Mouse (Mus musculus) kidney, postnatal 14 days (tissue): ENCODE results near the gene Ephx4.

ENCODE experiments used
- DNase-seq: peaks from one replicate; pipeline ENCODE4 v3.0.0; 2022; ENCODE audit warnings: mixed read lengths

The Ephx4 gene

GRCm38 (mm10) chr5:107436185-107436584 lies 33.6 kb downstream of the Ephx4 start:
- no peak for DNase-seq

DNA sequence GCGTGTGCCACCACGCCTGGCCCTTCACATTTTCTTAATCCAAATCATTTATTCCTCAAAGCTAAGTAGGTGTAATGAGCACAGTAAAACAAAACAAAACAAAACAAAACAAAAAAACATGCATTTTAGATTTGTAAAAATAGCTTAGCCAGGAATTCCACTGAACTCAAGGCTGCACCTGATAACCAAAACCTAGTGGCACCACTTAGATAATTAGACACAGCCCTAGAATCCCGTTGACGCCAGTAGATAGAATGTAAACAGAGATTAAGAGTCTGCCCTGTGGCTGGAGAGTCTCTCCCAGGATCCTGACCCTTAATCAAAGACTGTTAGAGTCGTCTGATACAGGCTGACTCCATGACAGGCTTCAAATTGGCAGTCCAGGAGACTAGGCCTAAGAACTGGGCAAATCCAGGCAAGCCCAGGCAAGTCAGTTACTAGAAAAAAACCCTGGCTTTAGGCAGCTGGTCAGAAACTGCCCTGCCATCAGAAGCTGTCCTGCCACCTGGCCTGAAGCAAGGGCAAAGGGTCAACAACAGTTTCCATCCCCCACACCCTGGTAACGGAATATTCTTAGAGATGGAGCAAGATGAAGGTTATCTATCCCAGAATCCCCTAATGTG lies 34.2 kb downstream of the Ephx4 start:
- no peak for DNase-seq

- peak; percentile 96 for DNase-seq
Measured at GRCm38 (mm10) chr5:107437464-107438281, 35.1 kb downstream of the Ephx4 start, which contains the start of gene Btbd8. Gene Btbd8 (plus strand): TSS chr5:107437997.

DNA sequence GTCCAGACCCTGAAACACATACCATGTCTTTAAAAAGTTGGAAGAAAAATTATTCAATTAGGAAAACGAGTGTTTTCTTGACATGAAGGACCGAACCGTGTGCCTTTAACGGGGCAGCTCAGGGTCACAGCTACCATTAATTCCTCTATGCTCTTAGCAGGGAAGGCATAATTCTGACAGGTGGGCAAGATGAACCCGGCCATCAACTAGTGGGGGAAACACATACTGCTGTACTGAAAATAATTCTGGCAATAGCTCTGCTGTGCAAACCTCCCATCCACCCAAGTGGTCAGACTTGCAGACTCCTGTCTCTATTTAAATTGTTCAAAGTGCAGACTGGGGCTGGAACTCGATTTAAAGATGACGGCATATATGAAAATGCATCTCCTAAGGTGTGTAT lies 35.8 kb downstream of the Ephx4 start:
- no peak for DNase-seq

GRCm38 (mm10) chr5:107441881-107442280 lies 39.3 kb downstream of the Ephx4 start:
- DNase-seq = no peak

DNA sequence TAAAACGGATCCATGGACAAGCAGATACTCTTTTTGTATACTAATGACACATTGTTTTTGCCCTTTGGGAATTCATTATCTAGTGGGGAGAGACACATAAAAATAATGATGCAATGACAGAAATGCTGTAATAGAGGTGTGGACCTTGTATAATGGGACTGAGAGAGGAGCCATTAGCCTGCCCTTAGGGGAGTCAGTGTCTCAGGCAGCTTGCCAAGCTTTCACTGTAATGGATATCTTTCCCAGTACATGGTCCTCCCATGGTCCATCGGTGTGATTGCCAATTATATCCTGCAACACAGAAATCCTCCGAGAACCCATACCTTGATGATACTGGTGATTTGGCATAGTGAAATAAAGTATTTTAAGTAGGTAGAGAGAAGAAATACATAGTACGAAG lies 41.7 kb downstream of the Ephx4 start:
- no peak for DNase-seq

GRCm38 (mm10) chr5:107447977-107448376 lies 45.4 kb downstream of the Ephx4 start:
- no peak for DNase-seq

GRCm38 (mm10) chr5:107448784-107449183 lies 46.2 kb downstream of the Ephx4 start:
- DNase-seq = no peak

DNA sequence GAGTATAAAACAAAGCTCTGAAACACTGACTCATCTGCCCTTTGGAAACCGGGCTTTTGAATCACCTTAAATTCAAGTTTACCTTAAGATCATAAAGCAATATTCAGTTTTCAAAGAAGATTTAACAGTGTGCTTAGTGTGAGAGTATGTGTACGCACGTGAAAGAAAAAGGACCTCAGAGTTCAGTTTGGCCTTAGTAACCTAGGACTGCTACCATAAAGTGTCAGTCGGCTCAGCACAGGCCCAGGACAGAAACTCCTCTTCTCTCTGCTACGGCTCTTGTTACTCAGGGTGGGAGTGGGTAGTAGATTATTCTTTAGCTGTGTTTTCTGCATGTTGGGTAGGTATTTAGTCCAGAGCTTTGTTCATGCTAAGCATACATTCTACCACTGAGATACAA lies 47.1 kb downstream of the Ephx4 start:
- no peak for DNase-seq

DNA sequence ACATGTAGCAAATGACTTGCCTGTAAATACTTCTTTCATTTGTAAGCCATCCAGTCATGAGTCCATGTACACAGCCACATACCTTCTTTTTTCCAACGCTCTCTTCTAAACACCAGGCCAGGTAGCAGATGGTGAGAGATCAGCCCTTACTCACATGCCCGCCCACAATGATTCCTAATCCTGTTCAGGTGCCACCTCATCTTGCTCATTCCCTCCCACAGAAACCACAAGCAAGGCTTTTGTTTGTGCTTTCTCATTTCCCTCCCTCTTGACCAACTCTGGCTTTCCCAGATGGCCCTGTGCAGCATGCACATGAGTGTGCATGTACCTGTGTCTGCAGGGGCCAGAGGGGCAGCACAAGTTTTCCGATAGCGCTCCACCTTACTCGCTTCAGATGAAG lies 47.8 kb downstream of the Ephx4 start:
- DNase-seq = no peak

- DNase-seq = no peak
Measured at GRCm38 (mm10) chr5:107462147-107463076, 59.9 kb downstream of the Ephx4 start.

- no peak for DNase-seq
Measured at GRCm38 (mm10) chr5:107466501-107466900, 64.0 kb downstream of the Ephx4 start.

GRCm38 (mm10) chr5:107467098-107467497 lies 64.6 kb downstream of the Ephx4 start:
- no peak for DNase-seq

DNA sequence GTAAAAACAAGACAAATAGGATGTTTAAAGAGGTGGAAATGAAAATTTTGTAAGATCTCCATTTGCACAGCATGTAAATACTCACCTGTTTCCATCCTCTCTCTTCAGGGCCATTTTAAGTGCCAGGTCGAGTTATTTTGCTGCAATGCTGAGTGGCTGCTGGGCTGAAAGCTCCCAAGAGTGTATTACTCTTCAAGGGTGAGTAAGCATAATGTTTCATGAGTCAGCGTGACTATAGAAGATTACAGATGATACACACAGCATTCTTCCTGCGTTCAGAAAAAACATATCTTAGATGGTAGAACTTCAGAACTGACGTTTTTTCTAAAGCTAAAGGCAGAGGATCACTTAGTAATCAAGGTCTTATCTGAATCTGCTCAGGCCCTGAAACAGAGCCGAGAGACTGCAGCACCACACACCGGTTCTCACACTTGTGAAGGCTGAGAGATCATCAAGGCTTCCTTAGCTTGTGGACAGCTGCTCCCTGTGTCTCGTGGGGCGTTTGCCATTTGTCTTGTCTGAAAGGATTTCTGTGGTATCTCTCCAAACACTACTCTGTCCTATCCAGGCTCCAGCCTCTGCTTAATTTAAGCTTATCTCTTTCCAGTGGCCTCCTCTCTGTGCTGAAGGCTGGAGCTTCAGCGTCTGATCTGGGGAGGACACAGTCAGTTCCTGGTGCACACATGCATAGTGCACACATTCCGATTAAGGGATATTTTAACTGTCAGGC lies 68.2 kb downstream of the Ephx4 start:
- no peak for DNase-seq
